Mouse (Mus musculus): ENCODE measurements around the gene Pard3b. TPM values are rescaled to one million over a fixed set of nuclear protein-coding genes. Genes with fewer than 3 reads are reported as not detected.

Pard3b gene
- total RNA-seq, 2 experiments from 2014 or later: 4.2 to 7.4 TPM

- no peak for TF ChIP-seq CTCF (IDR thresholded peaks at IDR 0.05)
- DNase-seq: no peak
- H3K27ac ChIP-seq: no peak overlapping the region
- intact Hi-C loops (cut with DNase I): no loop called here
- H3K4me3 ChIP-seq: no peak overlapping the region
These were observed 264.8 kb downstream of the Pard3b start for GRCm38 (mm10) chr1:61903271-61904007.

GRCm38 (mm10) chr1:61904036-61904435 lies 265.4 kb downstream of the Pard3b start:
- no peak overlapping the region for H3K4me3 ChIP-seq
- no peak for TF ChIP-seq CTCF (IDR thresholded peaks at IDR 0.05)
- H3K27ac ChIP-seq: no peak overlapping the region
- intact Hi-C loops (cut with DNase I): no loop called here
- peak; percentile 29 for DNase-seq

GRCm38 (mm10) chr1:61912931-61913330 lies 274.3 kb downstream of the Pard3b start:
- intact Hi-C loops (cut with DNase I): no loop called here
- no peak for DNase-seq
- TF ChIP-seq CTCF (IDR thresholded peaks at IDR 0.05): no peak
- H3K27ac ChIP-seq: no peak overlapping the region
- no peak overlapping the region for H3K4me3 ChIP-seq

- intact Hi-C loops (cut with DNase I): loop anchor here (2.0 to 10.0 kb wide), 2 partner anchors 630 to 776 kb away; no protein-coding TSS in a partner anchor
- peak; percentile 64 for TF ChIP-seq CTCF (IDR thresholded peaks at IDR 0.05)
- Histone ChIP-seq H3K27ac (no peak overlapping the region), H3K4me3 (no peak overlapping the region)
- no peak for DNase-seq
These were observed 286.3 kb downstream of the Pard3b start for GRCm38 (mm10) chr1:61924958-61925357.

GRCm38 (mm10) chr1:61925541-61925940 lies 286.9 kb downstream of the Pard3b start:
- no peak overlapping the region for H3K27ac ChIP-seq
- TF ChIP-seq CTCF (IDR thresholded peaks at IDR 0.05): no peak
- H3K4me3 ChIP-seq: no peak overlapping the region
- no peak for DNase-seq
- intact Hi-C loops (cut with DNase I): loop anchor here (2.0 to 10.0 kb wide), 2 partner anchors 631 to 775 kb away; no protein-coding TSS in a partner anchor

GRCm38 (mm10) chr1:61928131-61928761 lies 289.6 kb downstream of the Pard3b start:
- Histone ChIP-seq H3K27ac (no peak overlapping the region), H3K4me3 (no peak overlapping the region)
- no peak for TF ChIP-seq CTCF (IDR thresholded peaks at IDR 0.05)
- intact Hi-C loops (cut with DNase I): loop anchor here (10.0 kb wide), 1 partner anchor 633 kb away; no protein-coding TSS in a partner anchor
- DNase-seq: no peak

- intact Hi-C loops (cut with DNase I): no loop called here
- TF ChIP-seq CTCF (IDR thresholded peaks at IDR 0.05): no peak
- Histone ChIP-seq H3K4me3 (no peak overlapping the region), H3K27ac (no peak overlapping the region)
- no peak for DNase-seq
These were observed 294.9 kb downstream of the Pard3b start for GRCm38 (mm10) chr1:61933574-61933973.

- Histone ChIP-seq H3K4me3 (no peak overlapping the region), H3K27ac (no peak overlapping the region)
- no peak for TF ChIP-seq CTCF (IDR thresholded peaks at IDR 0.05)
- DNase-seq: no peak
- intact Hi-C loops (cut with DNase I): no loop called here
These were observed 296.1 kb downstream of the Pard3b start for GRCm38 (mm10) chr1:61934760-61935159.

- no peak for DNase-seq
- H3K27ac ChIP-seq: no peak overlapping the region
- H3K4me3 ChIP-seq: no peak overlapping the region
- no peak for TF ChIP-seq CTCF (IDR thresholded peaks at IDR 0.05)
- intact Hi-C loops (cut with DNase I): no loop called here
These were observed 301.3 kb downstream of the Pard3b start for GRCm38 (mm10) chr1:61939882-61940281.

- no peak overlapping the region for H3K4me3 ChIP-seq
- intact Hi-C loops (cut with DNase I): no loop called here
- H3K27ac ChIP-seq: no peak overlapping the region
- no peak for TF ChIP-seq CTCF (IDR thresholded peaks at IDR 0.05)
- no peak for DNase-seq
These were observed 322.9 kb downstream of the Pard3b start for GRCm38 (mm10) chr1:61961533-61961932.

GRCm38 (mm10) chr1:61962571-61962970 lies 323.9 kb downstream of the Pard3b start:
- DNase-seq: no peak
- H3K27ac ChIP-seq: no peak overlapping the region
- TF ChIP-seq CTCF (IDR thresholded peaks at IDR 0.05): no peak
- intact Hi-C loops (cut with DNase I): no loop called here
- no peak overlapping the region for H3K4me3 ChIP-seq

- no peak for DNase-seq
- TF ChIP-seq CTCF (IDR thresholded peaks at IDR 0.05): peak; percentile 48
- Histone ChIP-seq H3K4me3 (no peak overlapping the region), H3K27ac (no peak overlapping the region)
- intact Hi-C loops (cut with DNase I): no loop called here
These were observed 328.5 kb downstream of the Pard3b start for GRCm38 (mm10) chr1:61967124-61967523.

- H3K4me3 ChIP-seq: no peak overlapping the region
- intact Hi-C loops (cut with DNase I): no loop called here
These were observed 329.2 kb downstream of the Pard3b start for GRCm38 (mm10) chr1:61967807-61968206.

More at GRCm38 (mm10) chr1:61967807-61968206, 329.2 kb downstream of the Pard3b start:
- TF ChIP-seq CTCF (IDR thresholded peaks at IDR 0.05): no peak
- no peak for DNase-seq
- H3K27ac ChIP-seq: no peak overlapping the region
